Mouse (Mus musculus): ENCODE results near the gene Arl3. TPM values are rescaled to one million over a fixed set of nuclear protein-coding genes. Genes with fewer than 3 reads are reported as not detected.

Gene Arl3
- polyA plus RNA-seq, 1 experiment from 2014 or later, result 25.4 TPM

DNA sequence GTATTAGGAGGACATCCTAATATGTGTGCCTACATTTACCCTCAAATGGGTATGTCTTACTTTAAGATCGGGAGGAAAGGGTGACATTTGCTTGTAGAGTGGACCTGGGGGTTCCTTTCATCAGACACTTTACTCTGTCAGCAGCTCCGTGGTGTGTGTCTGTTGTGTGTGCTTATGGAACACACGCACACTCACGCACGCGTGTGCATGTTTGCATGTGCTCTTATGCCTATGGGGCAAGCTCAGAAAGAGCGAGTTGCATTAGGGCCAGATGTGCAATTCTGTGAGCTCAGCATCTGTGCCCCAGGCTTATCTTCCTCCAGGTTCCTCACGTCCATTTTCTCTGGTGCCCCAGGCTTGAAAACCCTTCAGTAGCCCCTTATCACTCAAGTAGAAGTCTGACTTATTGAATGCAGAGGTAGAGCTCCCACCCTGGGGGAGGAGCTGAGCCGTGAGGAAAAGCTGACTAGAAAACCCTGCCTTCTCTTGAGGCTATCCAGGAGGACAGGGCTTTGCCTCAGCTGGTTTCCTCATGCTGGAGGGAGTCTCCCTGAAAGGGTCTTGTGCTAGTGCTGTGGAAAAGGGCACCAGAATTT lies 68.1 kb downstream of the Arl3 start:
- 34% methylated on average over 9 of the region's 9 CpGs for WGBS (ENCODE audit: insufficient replicate concordance)
- no peaks in the 10 kb centered on the region for H3K9me3 ChIP-seq (replicated peaks)
- ATAC-seq (ENCODE audit: insufficient read depth), result no peak
- H3K4me1 ChIP-seq (replicated peaks), result peaks cover 88% of the 10 kb centered on the region
- peak overlapping the region; percentile 97 for H3K27ac ChIP-seq (replicated peaks)
- no peaks in the 10 kb centered on the region for H3K27me3 ChIP-seq
- peaks cover 49% of the 10 kb centered on the region for H3K36me3 ChIP-seq (replicated peaks)
- H3K9ac ChIP-seq, result peak overlapping the region; percentile 91
- peak overlapping the region; percentile 99 for H3K4me2 ChIP-seq
- peak overlapping the region; percentile 85 for H3K4me3 ChIP-seq (replicated peaks)

GRCm38 (mm10) chr19:46504085-46504552 lies 68.9 kb downstream of the Arl3 start:
- WGBS (ENCODE audit: insufficient replicate concordance), result 3% methylated on average over 4 of the region's 4 CpGs
- Histone ChIP-seq H3K4me2 (peak overlapping the region; percentile 99), H3K36me3 (replicated peaks) (peaks cover 43% of the 10 kb centered on the region), H3K4me3 (replicated peaks) (peak overlapping the region; percentile 85), H3K4me1 (replicated peaks) (peaks cover 87% of the 10 kb centered on the region), H3K27me3 (no peaks in the 10 kb centered on the region), H3K9me3 (replicated peaks) (no peaks in the 10 kb centered on the region), H3K27ac (replicated peaks) (peak overlapping the region; percentile 97), H3K9ac (peak overlapping the region; percentile 91)
- peak; percentile 51 for ATAC-seq (ENCODE audit: insufficient read depth)

GRCm38 (mm10) chr19:46503351-46504084 lies 69.5 kb downstream of the Arl3 start:
- Histone ChIP-seq H3K36me3 (replicated peaks) (peaks cover 37% of the 10 kb centered on the region), H3K4me3 (replicated peaks) (peak overlapping the region; percentile 85), H3K9me3 (replicated peaks) (no peaks in the 10 kb centered on the region), H3K27me3 (no peaks in the 10 kb centered on the region), H3K27ac (replicated peaks) (peak overlapping the region; percentile 97), H3K4me2 (peak overlapping the region; percentile 99), H3K9ac (peak overlapping the region; percentile 91), H3K4me1 (replicated peaks) (peaks cover 85% of the 10 kb centered on the region)
- under 1% methylated on average over 21 of the region's 21 CpGs for WGBS (ENCODE audit: insufficient replicate concordance)
- peak; percentile 67 for ATAC-seq (ENCODE audit: insufficient read depth)

DNA sequence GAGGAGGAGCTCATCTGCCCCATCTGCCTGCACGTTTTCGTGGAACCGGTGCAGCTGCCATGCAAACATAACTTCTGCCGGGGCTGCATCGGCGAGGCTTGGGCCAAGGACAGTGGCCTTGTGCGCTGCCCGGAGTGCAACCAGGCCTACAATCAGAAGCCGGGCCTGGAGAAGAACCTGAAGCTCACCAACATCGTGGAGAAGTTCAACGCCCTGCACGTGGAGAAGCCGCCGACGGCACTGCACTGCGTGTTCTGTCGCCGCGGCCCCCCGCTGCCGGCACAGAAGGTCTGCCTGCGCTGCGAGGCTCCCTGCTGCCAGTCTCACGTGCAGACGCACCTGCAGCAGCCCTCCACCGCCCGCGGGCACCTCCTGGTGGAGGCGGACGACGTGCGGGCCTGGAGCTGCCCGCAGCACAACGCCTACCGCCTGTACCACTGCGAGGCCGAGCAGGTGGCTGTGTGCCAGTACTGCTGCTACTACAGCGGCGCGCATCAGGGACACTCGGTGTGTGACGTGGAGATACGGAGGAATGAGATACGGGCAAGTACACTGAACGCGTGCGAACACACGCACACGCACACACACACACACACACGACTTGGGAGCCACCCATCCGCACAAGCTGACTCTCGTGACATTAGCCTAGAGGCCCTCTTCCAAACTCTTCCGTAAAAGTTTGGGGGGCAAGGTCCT lies 70.4 kb downstream of the Arl3 start:
- Histone ChIP-seq H3K27me3 (no peaks in the 10 kb centered on the region), H3K27ac (replicated peaks) (peak overlapping the region; percentile 97), H3K4me3 (replicated peaks) (peak overlapping the region; percentile 85), H3K9ac (peak overlapping the region; percentile 91), H3K36me3 (replicated peaks) (peaks cover 28% of the 10 kb centered on the region), H3K4me2 (peak overlapping the region; percentile 99), H3K4me1 (replicated peaks) (peaks cover 77% of the 10 kb centered on the region), H3K9me3 (replicated peaks) (no peaks in the 10 kb centered on the region)
- ATAC-seq (ENCODE audit: insufficient read depth), result peak; percentile 43
- under 1% methylated on average over 53 of the region's 53 CpGs for WGBS (ENCODE audit: insufficient replicate concordance)

GRCm38 (mm10) chr19:46502069-46502455 lies 70.9 kb downstream of the Arl3 start:
- under 1% methylated on average over 45 of the region's 46 CpGs for WGBS (ENCODE audit: insufficient replicate concordance)
- no peak for ATAC-seq (ENCODE audit: insufficient read depth)
- Histone ChIP-seq H3K4me2 (peak overlapping the region; percentile 99), H3K4me3 (replicated peaks) (peak overlapping the region; percentile 85), H3K9ac (peak overlapping the region; percentile 91), H3K27me3 (no peaks in the 10 kb centered on the region), H3K36me3 (replicated peaks) (peaks cover 23% of the 10 kb centered on the region), H3K4me1 (replicated peaks) (peaks cover 71% of the 10 kb centered on the region), H3K27ac (replicated peaks) (peak overlapping the region; percentile 97), H3K9me3 (replicated peaks) (no peaks in the 10 kb centered on the region)

DNA sequence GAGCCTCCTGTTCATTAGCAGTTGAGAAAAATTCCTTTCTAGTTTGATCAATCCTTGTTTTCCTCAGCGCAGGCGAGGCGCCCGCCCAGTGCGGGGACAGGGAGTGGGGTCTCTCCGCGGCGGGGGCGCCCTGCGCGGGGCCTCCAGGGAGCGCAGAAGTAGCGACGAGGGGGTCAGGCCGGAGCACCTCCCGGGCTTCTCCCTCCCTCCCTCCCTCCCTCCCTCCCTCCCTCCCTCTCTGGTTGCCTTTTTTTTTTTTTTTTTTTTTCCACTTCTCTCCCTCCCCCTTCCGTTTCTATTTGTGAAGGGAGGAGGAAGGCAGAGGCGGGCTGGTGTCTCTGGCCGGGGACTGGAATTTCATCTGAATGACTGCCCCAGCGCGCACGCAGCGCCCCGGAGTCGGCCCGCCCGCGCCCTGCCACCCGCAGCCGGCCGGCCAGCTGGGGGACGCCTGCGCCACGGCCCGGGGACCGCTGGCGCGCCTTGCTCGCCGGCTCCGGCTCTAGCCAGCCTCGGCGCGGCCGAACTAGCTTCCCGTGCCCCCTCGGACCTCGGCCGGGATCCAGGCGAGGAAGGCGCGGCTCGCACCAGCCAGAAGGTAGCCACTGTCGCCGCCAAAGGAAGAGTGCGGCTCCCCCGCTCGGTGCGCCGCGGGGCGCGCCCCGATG lies 71.5 kb downstream of the Arl3 start, which contains the start of gene Trim8:
Trim8 (plus strand) TSS at position 302 of the 668 bp plus-strand sequence.
- H3K27me3 ChIP-seq, result no peaks in the 10 kb centered on the region
- peaks cover 18% of the 10 kb centered on the region for H3K36me3 ChIP-seq (replicated peaks)
- H3K9ac ChIP-seq, result peak within 1 kb of the TSS; percentile 91
- no peaks in the 10 kb centered on the region for H3K9me3 ChIP-seq (replicated peaks)
- H3K27ac ChIP-seq (replicated peaks), result peak within 1 kb of the TSS; percentile 97
- WGBS (ENCODE audit: insufficient replicate concordance), result under 1% methylated on average over 60 of the region's 64 CpGs
- H3K4me2 ChIP-seq, result peak within 1 kb of the TSS; percentile 99
- peak within 1 kb of the TSS; percentile 85 for H3K4me3 ChIP-seq (replicated peaks)
- peaks cover 66% of the 10 kb centered on the region for H3K4me1 ChIP-seq (replicated peaks)
- ATAC-seq (ENCODE audit: insufficient read depth), result peak; percentile 6

GRCm38 (mm10) chr19:46500581-46501341 lies 72.2 kb downstream of the Arl3 start:
- H3K4me1 ChIP-seq (replicated peaks), result peaks cover 58% of the 10 kb centered on the region
- no peaks in the 10 kb centered on the region for H3K9me3 ChIP-seq (replicated peaks)
- H3K27ac ChIP-seq (replicated peaks), result peak overlapping the region; percentile 97
- H3K27me3 ChIP-seq, result no peaks in the 10 kb centered on the region
- H3K4me2 ChIP-seq, result peak overlapping the region; percentile 99
- peak overlapping the region; percentile 85 for H3K4me3 ChIP-seq (replicated peaks)
- peak overlapping the region; percentile 91 for H3K9ac ChIP-seq
- no peak for ATAC-seq (ENCODE audit: insufficient read depth)
- H3K36me3 ChIP-seq (replicated peaks), result peaks cover 11% of the 10 kb centered on the region; the same call in 1 of the 2 replicates
- WGBS (ENCODE audit: insufficient replicate concordance), result 1% methylated on average over 49 of the region's 50 CpGs

- WGBS (ENCODE audit: insufficient replicate concordance), result under 1% methylated on average over 52 of the region's 52 CpGs
- Histone ChIP-seq H3K9me3 (replicated peaks) (no peaks in the 10 kb centered on the region), H3K27me3 (no peaks in the 10 kb centered on the region), H3K9ac (peak overlapping the region; percentile 91), H3K4me3 (replicated peaks) (peak overlapping the region; percentile 85), H3K36me3 (replicated peaks) (peaks cover 3% of the 10 kb centered on the region; the same call in 1 of the 2 replicates), H3K4me1 (replicated peaks) (peaks cover 50% of the 10 kb centered on the region), H3K27ac (replicated peaks) (peak overlapping the region; percentile 97), H3K4me2 (peak overlapping the region; percentile 99)
- ATAC-seq (ENCODE audit: insufficient read depth), result peak; percentile 51
Observed at GRCm38 (mm10) chr19:46499836-46500580, 73.0 kb downstream of the Arl3 start.

DNA sequence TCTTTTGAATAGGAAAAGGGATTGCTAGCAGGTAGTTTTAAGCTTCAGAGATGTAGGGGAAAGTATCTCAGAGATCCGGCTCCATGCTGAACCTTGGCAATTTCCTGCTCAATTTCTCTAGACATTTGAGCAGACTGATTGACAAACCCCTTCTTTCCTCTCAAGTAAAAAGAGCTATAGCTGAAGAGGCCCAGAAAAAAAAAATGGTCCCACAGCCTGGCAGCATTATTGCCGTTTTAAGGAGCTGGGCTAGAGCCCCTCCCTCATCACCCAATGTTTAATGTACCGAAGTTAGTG lies 73.5 kb downstream of the Arl3 start:
- no peaks in the 10 kb centered on the region for H3K36me3 ChIP-seq (replicated peaks)

DNA sequence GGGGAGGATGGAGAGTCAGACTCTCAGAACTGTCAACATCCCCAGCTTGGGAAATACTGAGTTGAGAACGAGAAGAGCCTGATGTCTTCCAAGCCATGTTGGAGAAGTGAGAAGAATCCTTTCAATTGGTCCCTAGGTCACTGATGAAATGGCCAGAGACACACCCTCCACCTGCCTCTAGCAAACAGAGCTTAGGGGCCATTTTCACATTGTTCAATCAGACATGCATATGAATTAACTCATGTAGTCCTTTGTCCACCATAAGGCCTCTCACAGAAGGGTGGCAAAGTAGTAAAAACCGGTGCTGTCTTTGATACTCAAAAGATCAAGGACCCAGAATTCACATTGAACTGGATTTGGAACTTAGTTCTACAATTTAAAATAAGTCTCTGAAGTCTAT lies 75.8 kb downstream of the Arl3 start:
- Histone ChIP-seq H3K4me3 (replicated peaks) (no peak overlapping the region), H3K9ac (no peak overlapping the region), H3K27me3 (no peaks in the 10 kb centered on the region), H3K4me1 (replicated peaks) (peaks cover 23% of the 10 kb centered on the region), H3K36me3 (replicated peaks) (no peaks in the 10 kb centered on the region), H3K9me3 (replicated peaks) (no peaks in the 10 kb centered on the region), H3K27ac (replicated peaks) (no peak overlapping the region), H3K4me2 (no peak overlapping the region)
- WGBS (ENCODE audit: insufficient replicate concordance), result 64% methylated on average over 2 of the region's 2 CpGs
- no peak for ATAC-seq (ENCODE audit: insufficient read depth)

More for the DNA sequence above, 73.5 kb downstream of the Arl3 start:
- Histone ChIP-seq H3K4me1 (replicated peaks) (peaks cover 45% of the 10 kb centered on the region), H3K4me2 (peak overlapping the region; percentile 99), H3K9ac (no peak overlapping the region), H3K9me3 (replicated peaks) (no peaks in the 10 kb centered on the region), H3K4me3 (replicated peaks) (peak overlapping the region; percentile 85), H3K27me3 (no peaks in the 10 kb centered on the region), H3K27ac (replicated peaks) (peak overlapping the region; percentile 82)
- 5% methylated on average over 3 of the region's 3 CpGs for WGBS (ENCODE audit: insufficient replicate concordance)
- no peak for ATAC-seq (ENCODE audit: insufficient read depth)
